Mouse (Mus musculus): ENCODE measurements at regions not wholly inside any gene's neighbourhood (a gene's known extent, or its start where the extent isn't known, plus 50 kb on each side); places are given as distances from the start of the nearest gene placed in this dataset.

DNA sequence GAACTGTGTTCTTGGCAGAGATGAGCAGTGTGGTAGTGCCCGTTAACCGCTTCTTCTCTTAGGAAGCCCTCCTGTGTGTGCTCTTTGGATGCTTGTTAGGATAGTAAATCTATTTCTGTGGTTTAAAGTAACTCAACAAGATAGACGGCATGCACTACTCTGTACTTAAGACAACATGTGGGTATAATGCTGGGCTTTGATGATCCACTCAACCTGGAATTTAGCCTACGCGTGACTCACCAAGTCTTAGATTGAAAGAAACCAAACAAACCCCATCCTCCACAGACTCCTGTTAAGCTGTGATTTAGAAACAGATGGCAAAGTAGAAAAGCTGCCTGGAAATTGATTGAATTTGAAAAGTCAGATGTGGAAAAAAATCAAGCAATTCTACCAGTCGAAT, 673.5 kb downstream of the Olfm4 start:
- DNase-seq = no peak

DNA sequence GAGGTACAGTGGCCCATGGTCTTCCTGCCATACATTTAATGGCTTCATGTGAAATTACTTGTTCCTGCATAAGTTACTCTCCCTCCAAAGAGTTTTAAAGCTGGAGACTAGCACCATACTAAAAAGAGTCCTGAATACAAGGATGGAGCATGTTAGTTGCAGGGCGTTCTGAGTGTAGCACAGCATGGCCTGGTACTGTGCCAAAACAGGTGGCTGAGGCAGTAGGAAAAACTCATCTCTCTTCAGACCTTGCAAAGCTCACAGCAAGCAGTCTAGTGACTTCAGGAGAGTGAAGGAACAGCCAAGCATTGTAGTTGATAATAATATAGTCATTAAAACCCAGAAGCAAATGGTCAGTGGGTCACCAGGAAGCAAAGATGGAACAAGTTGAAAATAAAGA, 699.0 kb downstream of the Olfm4 start:
- DNase-seq = no peak

DNA sequence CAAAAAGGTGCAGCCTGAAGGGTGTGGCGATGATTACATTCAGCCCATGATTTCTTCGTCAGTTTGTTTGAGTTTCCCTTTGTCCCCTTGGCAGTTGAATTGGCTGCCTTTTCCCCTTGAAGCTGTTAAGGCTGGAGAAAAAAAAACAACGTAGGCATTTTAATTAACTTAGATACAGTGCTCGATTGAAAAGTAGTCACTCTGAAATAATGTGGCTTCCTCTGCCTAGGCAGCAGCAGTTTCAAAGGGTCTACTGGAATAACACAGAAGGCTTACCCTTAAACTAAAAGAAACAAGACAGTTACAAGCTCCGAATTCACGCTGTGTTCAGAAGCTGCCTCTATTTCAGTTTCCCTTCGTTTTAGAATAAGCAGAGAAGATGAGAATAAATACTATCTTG, 699.4 kb downstream of the Olfm4 start:
- no peak for DNase-seq

DNA sequence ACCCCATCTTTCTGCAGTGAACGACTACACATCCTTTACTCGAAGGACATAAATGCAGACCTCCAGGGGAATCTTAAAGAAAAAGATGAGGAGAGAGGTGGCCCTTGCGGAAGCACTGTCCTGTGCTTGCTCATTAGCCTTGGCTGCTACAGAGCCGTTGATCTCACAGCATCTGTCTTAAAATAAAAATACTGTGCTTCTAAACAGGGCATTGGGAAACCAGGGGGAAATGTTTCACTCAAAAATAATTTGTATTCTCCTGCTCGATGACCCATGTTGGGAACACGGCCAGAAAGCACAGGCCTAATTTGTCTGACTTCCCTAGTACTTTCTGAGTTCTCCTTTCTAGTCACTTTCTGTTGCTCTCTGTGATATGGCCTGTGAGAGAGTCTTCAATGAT, 699.8 kb downstream of the Olfm4 start:
- DNase-seq = peak in 1 of 2 experiments; percentile 1

DNA sequence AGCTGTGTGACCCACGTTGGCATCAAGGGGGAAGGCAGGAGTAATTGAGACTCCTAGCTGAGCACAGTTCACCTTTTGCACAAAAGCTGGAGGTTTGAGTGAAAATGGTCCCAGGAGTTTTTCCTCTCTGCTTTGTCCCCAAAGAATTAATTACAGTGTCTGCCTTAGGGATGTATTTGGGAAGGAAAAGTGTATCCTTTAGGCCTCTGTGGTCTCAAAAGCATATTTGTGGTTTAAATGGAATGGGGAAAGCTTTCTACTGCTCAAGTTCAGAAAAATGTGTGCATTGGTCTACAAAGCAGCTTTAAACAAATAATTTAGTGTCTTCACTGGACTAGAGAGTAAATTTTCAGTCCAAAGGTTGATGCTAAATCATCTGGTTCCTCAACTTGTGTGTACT, 706.6 kb downstream of the Olfm4 start:
- no peak for DNase-seq

DNA sequence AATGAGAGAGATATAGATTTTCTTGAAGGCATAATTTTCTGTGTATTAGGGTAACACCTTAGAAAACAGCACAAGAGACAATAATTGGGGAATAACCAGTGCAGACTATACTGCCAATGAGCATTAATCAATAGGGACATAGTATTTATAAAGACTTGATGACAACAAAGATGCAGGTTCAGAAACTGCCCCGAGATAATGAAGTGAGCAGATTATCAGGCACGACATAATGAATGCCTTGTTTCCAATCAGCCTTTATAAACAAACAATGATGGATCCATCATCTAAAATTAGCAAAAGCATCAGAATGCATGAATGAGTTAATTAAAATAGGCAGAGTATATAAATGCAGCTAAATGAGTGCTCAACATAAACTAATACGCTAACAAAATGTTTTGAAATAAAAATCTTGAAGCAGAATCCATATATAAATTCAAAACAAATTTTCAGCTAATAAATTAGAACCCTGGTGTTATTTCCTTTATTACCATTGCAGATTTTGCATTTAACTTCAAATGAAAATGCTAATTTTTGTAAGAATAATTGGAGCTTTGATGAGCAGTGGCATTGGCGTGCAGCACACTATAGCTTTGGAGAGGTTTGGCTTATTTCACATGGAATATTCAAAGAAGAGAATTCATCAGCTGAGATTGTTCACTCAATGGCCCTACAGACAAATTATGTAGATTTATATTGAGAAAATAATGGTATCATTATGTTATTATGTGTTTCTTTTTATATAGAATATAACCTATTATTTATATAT, 739.1 kb downstream of the Olfm4 start:
- DNase-seq = no peak

DNA sequence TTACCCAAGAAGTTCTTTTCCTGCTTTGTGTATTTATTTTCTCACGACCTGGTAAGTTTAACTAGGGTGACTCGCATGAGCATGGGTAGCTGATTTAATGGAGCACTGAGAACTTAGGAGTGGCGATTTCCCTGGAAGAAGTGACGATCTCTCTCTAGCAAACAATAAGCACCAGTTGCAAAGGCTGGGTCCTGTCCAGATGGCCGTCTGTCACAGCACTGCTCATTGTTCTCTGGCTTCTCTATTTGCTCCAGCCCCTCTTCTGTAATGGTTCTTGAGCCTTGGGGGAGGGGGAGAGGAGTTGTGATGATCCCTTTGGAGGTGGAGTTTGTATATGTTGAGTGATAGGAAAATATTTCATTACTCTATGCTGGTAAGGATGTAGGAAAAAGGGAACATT, 747.3 kb downstream of the Olfm4 start:
- no peak for DNase-seq

Measured in kidney, postnatal 25 days (tissue).